Mouse (Mus musculus) thymus, postnatal 14 days (tissue): ENCODE results near the gene Olfr508.
"Not testable (repeated sequence)": the region's sequence is repeated elsewhere in the genome, so short reads cannot be mapped to it uniquely, and the experiment has no call there.

Experiments
- DNase-seq: peaks from one replicate; pipeline ENCODE4 v3.0.0; 2021

Olfr508 gene

DNA sequence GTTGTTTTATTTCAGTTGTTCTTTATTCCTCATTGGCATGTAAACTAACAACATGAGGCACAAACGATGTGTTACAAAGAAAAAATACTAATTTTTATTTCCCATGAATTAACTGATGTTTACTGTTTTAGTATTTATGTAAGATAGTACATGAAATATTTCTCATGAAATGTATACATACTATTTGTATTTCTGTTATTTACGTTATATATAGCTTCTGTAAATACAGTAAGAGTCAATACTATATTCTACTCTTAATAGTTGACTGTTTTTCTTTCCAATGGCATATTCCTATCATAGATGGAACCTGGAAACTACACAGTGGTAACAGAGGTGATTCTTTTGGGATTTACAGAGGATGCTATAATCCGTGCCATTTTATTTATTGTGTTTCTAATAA is at the start of gene Olfr508:
TSS of gene Olfr508 (plus strand) at position 301 of the 400 bp plus-strand sequence.
- DNase-seq, result no peak

GRCm38 (mm10) chr7:108589797-108590196 is 40.0 kb upstream of the Olfr508 start:
- DNase-seq, result no peak

- not testable (repeated sequence) for DNase-seq
Observed at GRCm38 (mm10) chr7:108601916-108602315, 27.9 kb upstream of the Olfr508 start.

GRCm38 (mm10) chr7:108610487-108610886 is 19.3 kb upstream of the Olfr508 start, which contains the start of gene Olfr506:
Gene Olfr506, plus strand, starts transcription at chr7:108610787.
- DNase-seq, result no peak

GRCm38 (mm10) chr7:108614110-108614509 is 15.7 kb upstream of the Olfr508 start:
- no peak for DNase-seq

- not testable (repeated sequence) for DNase-seq
Observed at GRCm38 (mm10) chr7:108616781-108617180, 13.0 kb upstream of the Olfr508 start.

DNA sequence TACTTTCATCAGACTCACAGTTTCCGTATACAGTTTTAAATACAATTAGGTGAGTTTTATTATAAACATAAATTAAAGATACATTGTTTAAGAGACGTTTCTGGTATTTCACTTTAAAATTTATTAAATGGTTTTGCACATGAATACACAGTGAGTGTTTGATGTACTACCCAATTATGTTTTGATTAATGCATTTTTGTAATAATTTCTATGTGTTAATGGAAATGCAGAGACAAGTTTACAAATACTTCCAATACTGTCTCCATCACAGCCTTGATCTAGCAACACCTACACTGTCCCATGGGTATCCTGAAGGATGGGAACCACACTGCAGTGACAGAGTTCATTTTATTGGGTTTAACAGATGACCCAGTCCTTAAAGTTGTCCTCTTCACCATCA is 8.3 kb upstream of the Olfr508 start, which contains the start of gene Olfr507:
TSS of gene Olfr507 (plus strand) at position 301 of the 400 bp plus-strand sequence.
- DNase-seq, result no peak

GRCm38 (mm10) chr7:108651806-108652205 is 22.0 kb downstream of the Olfr508 start, which contains the start of gene Olfr509:
Gene Olfr509, minus strand, starts transcription at chr7:108651906.
- DNase-seq, result no peak

- DNase-seq, result no peak
Observed at GRCm38 (mm10) chr7:108662419-108662818, 32.6 kb downstream of the Olfr508 start.

GRCm38 (mm10) chr7:108666118-108666517 is 36.3 kb downstream of the Olfr508 start, which contains the start of gene Olfr510:
Gene Olfr510, plus strand, starts transcription at chr7:108666418.
- DNase-seq, result no peak

GRCm38 (mm10) chr7:108671058-108671457 is 41.3 kb downstream of the Olfr508 start:
- no peak for DNase-seq

DNA sequence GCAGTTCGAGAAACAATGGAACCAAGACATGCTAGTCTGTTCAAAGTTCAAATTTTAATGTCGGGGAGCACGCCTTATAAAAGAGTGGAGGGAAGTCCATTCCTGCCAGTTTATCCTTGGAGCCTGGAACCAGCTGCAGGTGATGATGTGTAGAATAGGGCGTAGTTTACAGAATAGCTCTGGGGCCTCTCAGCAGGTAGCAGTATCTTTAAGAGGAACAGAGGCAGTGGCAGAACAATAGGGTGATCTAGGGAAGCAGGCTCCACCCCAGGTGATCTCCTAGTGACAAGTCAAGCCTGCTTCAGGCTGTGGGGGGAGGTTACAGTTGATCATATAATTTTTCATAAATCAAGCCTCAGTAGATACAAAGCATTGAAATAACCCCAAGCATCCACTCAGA is 49.1 kb downstream of the Olfr508 start:
- DNase-seq, result no peak
